Mouse (Mus musculus) ES-E14 (cell line): ENCODE measurements around the gene Nrbp1.

ENCODE experiments used
- CHD2 ChIP-seq: IDR thresholded peaks from 2 replicates; pipeline ENCODE4 v1.6.1; 2014; ENCODE audit warnings: mild to moderate bottlenecking, low read depth, low read length, inconsistent platforms
- ZC3H11A ChIP-seq: IDR thresholded peaks from 2 replicates; pipeline ENCODE4 v1.6.1; 2012; ENCODE audit warnings: low read depth, mild to moderate bottlenecking, inconsistent platforms, low read length, borderline replicate concordance

GRCm38 (mm10) chr5:31279245-31279988 is 38.8 kb downstream of the Nrbp1 start:
- TF ChIP-seq CHD2: no peak
- TF ChIP-seq ZC3H11A: no peak
